Mouse (Mus musculus) gastrocnemius, adult 8-10 months (tissue): ENCODE measurements at regions not wholly inside any gene's neighbourhood (a gene's known extent, or its start where the extent isn't known, plus 50 kb on each side); places are given as distances from the start of the nearest gene placed in this dataset.
A peak's percentile ranks its signal among the peaks of the same experiment; 100 is the strongest.

Experiments used
- DNase-seq, 2 experiments: peaks; one replicate each; pipeline ENCODE4 v3.0.0; 2022; ENCODE audit warnings: low spot score in 2 of 2

DNA sequence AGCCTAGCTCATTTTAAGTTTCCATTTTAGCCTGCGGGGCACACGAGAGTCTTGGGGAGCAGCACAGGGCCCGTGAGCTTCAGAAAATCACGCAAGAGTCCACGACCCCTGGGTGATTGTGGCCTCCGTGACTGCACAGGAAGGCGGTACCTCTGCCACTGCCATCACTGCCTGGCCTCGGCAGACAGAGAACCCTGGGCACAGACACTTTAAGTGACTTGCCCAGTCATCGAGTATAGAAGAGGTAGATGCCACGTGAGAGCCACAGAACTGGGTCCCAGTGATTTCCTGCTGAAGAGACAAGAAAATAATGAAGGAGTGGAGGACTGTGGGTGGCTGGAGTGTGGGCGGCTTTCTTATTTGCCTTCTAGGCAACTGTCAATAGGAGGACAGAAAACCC is 90.4 kb upstream of the Pmepa1 start:
- no peak for DNase-seq

DNA sequence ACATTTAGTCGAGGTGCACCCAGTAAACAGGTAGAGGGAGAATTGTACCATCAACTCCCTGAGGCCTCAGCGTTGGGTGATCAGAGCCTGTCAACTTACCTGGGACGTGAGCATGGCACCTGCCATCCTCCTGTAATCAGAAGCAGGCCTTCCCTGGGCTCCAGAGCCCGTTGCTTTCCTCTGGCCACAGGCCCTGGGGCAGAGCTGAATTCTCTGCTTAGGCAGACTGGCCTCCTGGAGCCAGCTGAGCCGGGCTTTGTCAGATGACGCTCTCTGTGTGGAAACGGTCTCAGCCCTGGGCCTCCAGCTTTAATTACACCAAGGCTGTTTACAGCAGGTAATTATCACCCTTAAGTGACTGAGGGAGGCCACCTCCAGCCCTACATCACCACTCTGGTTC is 92.6 kb upstream of the Pmepa1 start:
- no peak for DNase-seq

DNA sequence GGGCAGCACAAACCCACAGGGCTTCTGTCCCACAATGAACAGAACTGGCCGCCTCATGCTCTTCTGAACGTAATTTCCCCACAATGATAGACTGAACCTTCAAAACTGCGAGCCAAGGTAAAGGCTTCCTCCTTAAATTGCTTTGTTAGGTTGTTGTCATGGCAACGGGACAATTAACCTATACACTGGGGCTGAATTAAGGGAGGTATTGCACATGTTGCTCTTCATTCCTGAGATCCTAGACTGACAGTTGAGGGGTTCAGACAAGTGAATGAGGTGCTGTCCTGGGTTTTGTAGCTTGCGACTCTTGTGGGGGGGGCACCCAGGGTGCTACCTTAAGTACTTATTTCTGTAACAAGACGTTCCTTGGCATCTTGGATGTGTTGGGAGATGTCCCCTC is 100.6 kb upstream of the Pmepa1 start:
- no peak for DNase-seq

DNA sequence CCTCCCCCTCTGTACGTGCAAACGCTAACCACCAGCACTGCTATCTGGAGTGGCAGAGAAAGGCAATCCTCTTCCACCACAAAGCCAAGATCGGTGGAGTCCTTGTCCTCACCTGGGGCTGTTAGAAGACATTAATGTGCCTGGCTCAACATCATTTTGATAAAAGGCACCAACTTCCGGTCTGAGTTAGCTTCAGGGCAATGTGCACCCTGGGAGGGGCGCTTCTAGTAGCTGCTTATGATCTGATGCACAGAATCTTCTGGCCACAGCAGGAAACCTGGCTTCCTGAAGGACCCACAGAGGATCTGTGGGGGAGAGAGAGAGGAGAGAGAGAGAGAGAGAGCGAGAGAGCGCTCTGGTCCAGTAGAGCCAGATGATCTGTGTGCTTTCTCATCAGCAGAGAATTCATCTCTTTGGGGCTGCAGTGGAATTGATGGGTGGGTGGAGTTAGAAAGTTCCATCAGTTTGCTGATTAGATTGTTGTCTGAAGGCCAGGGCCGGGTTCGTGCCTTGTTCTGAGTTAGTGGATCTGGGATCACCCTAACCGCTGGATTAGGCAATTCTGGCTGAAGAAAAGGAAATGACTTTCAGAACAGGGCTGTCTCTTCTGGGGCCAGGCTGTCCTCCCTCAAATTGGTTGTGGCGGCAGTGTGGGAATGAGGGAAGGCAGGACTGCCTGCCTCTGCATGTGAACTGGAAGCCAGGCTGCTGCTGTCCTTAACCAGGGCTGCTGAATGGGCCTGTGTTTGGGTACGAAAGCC is 101.3 kb upstream of the Pmepa1 start:
- DNase-seq, result peak; percentile 37 to 51

DNA sequence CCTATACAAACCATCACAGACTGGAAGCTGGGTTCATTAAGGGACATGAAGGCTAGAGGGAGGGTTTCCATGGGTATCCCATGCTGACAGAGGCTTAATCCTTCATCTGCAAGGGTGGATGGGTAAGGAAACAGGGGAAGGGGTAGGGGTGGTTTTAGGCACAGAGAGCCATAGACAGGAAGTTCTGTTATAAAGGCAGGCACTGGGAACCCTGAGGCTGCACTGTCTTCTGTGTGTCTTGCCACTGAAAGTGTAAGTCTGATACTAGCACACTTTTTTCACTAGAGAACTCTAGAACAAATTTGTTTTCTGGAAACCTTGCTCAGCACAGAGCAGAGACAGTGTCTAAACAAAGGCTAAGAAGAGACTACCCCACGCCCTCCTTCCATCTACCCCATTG is 103.4 kb upstream of the Pmepa1 start:
- no peak for DNase-seq

DNA sequence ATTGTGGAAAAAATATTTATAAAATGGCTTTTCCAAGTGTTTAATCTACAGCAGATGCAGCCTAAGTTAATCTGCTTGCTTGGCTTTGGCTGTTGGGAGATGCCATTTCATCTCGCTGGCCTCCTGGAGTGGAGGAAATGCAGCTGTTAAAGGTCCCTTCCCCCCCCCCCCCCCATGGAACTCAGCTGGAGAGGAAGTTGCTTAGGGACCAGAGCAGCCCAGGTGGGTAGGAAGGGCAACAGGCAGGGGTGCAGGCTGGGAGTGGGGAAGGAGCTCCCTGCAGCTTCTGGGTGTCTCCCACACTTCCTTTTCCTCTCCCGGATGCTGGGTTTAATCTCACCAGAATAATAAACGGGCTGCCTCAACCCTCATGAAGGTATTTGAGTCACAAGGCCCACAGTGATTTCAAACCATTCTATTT is 104.0 kb upstream of the Pmepa1 start:
- DNase-seq, result no peak

DNA sequence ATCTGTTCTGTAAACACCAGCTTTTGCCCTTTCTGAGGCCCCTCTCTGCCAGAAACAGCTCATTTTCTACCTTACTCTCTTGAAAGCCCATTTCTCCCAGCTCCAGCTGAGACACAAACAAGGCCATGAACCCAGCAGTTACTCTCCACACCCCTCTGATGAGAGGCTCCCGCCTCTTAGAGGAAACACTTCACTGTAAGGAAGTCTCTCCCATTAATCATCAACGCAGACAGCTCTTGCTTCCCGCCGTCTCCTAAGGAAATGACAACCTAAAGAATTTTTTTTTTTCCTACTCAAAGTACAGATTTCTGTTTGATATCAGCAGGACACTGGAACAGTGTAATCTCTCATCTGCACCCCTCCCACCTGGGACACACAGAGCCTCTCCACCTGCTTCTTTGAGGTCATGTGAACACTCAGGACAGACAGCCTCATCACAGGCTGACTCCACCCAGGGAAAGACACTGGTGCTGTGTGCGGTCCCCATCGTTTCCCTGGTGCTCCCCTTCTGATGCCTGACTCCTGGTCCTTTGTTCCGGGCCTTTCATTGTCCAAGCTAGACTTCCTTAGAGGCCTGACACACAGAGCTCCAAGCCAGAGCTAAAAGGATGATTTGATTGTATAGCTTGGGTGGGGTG is 106.0 kb upstream of the Pmepa1 start:
- DNase-seq, result no peak

DNA sequence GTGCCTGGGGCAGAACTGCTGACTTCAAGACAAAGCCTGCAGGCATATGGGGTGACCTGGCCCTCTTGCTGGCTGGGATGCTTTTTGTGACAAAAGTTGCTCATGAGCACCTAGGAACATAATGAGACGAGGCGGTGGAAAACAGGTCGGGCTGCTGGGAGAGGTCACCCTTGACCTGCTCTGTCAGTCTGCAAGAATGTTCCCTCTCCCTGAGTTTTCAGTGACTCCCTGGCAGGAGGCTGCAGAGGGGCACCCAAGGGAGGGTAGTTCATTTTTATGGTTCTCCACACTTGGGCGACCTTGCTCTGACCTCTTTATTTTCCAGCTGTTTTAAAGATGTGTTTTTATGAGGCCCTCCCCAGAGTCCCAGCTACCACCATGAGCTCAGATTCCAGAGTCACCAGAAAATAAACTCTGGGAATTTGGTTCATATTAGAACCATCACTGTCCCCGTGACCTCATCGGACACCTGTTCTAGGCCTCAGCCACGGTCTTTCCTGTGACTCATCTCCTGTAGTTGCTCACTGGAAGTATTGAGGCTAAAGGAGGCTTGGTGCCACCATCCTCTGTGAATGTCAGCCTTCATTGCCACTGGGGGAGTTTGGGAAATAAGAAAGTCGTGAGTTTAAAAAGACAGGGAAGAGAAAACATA is 108.7 kb upstream of the Pmepa1 start:
- peak; percentile 21 to 34 for DNase-seq

DNA sequence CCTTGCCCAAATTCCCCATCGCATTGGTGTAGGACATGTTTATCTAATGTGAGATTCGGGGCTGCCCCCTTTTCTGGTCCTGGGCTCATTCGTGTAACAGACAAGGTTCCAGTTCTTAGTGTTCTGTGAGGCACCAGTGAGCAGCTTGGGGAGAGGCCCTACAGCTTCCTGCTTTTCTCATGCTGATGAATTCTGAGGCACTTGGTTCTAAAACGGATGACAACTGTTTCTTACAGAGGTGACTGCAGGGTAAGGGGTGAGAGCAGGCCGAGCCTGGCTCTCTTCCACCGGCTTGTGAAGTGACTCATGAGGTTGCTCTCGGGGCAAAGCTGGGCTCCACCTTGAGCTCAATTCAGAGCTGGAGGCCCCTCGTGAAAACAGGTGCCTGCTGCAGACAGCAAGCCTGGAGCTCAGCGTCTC is 109.4 kb upstream of the Pmepa1 start:
- peak in 1 of 2 experiments; percentile 12 for DNase-seq

DNA sequence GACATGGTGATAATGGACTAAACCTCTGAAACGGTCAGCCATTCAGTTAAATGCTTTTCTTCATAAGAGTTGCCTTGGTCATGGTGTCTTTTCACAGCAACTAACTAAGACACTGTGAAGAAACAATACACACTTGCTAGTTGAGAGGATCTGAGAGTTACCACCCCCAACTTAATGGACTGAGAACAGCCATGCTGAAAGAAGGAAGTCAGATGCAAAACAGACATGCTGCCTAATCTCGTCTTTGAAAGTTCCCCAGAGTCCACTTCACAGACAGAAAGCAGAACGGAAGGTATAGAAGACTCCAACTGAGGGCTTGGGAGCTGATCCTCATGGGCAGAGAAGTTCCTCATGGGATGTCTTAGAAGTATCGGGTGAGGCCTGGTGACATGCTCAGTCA is 111.8 kb upstream of the Pmepa1 start:
- no peak for DNase-seq

DNA sequence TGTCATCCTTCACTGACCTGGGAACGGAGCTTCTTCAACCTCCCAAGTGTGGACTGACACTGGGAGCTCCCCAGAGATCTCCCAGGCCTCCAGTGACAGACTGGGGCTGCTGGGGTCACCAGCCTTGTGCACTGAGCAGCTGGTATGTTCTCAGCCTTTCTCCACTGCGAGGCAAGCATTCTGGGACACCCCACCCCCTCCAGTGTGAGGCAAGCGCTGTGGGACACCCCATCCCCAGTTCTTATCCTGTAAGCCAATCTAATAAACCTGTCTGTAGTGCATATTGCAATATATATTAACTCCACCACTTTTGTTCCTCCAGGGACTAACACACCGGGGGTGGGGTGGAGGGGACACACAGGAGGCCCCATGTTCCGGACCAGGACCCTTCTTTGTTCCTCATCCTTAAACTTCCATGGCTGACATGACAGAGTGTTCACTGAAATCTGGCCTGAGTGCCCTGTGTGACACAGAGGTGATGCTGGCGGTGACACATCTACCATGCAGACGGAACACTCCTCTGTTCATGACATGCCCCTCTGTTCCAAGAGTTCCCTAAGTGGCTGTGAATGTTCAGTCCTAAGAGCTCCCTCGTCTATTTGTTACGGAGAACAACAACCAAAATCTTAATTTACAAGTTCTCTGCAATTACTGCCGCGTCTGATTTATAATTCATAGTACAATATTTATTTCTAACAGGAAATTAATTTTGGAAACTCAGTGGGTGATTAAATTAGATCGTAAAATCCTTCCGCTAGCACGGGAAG is 116.4 kb upstream of the Pmepa1 start:
- DNase-seq, result no peak

DNA sequence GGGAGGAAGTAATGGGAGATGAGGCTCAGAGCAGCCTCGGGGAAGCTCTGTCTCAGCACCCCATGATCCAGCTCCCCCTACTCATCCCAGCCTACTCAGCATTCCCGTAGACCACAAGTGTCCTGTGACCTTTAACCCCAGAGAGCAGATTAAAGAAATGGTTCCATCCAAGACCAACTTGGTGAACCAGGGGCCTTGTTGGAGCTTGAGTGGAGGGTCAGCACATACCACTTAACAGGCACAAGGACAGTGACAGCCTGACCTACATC is 116.9 kb upstream of the Pmepa1 start:
- no peak for DNase-seq

DNA sequence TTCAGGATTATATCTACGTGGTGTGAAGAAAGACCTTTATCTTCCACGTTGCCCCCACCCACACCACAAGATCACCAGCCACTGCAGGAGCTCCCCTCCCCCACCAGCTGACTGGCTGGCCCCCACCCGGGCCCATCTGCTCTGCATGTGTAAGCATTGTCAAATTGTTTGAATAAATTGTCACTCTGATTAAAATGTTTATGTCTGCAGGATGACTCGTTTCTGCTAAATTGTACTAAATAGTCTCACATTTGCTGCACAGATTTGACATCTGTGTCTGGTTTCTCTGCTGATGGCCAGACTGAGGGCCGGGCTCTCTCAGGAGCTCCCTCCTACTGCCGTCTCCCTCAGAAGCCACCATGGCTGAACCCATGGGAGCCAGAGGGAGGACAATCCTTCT is 119.2 kb upstream of the Pmepa1 start:
- DNase-seq, result no peak

DNA sequence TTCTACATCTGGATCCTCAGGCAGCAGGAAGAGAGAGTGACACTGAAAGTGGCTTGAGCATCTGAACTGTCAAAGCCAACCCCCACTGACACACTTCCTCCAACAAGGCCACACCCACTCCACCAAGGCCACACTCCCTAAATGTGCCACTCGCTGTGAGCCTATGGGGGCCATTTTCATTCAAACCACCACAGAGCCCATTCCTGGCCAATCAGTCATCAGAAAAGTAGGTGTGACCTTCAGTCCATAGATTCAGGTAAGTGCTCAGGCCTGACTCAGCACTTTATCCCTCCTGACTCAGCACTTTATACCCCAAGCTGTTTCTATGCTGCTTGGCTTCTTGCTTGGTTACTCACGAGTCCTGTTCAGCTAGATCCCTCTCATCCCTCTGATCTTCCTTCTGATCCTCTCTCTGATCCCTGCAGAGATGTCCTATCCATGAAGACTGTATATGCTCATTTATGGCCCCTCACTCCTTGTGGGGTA is 121.6 kb upstream of the Pmepa1 start:
- no peak for DNase-seq

DNA sequence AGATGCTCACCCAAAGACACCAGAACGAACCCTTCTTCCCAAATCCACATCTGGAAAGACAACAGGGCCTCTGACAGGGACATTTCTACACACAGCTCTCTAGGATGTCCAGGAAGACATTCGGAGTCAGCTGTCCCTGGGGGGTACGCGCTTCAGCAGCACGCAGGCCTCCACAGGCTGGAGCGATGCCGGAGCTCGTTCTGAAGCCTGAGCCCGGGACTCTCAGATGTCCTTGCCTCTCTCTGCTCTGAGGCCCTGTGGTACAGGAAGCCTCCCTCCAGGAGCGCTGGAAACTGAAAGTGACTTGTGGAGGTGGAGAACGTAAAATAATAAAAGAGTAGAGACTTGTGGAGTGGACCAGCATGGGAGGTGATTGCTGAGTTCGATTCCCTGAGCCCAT is 116.8 kb upstream of the 1700021F07Rik start:
- DNase-seq, result no peak

DNA sequence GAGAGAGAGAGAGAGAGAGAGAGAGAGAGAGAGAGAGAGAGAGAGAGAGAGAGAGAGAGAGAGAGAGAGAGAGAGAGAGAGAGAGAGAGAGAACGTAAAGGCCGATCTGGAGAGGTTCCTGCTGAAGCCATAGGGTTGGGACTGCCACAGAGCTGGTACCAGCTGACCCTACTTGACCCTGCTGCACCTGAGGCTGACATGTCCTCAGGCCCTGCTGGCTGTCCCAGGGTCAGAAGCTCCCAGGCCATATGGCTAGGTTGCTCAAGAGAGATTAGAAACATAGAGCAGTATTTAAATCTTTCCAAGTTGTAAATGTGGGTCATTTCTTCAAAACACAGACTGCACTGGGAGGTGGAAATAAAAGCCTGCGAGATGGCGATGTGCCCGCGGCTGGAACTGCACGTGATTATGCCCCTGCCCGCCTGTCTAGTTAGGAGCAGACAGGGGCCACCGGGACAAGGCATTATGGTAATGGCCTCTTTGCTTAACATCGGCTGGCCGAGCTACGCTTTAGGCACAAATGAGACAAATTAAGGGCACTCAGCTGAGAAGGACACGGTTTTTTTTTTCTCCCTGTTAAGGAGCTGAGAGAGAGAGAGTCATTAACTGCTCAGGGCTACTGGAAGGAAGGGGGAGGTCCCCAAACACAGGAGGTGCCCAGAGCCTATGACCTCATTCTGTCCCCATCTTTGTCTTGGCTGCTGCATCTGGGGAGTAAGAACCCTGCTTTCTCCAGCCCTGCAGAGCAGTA is 115.9 kb upstream of the 1700021F07Rik start:
- DNase-seq, result no peak

DNA sequence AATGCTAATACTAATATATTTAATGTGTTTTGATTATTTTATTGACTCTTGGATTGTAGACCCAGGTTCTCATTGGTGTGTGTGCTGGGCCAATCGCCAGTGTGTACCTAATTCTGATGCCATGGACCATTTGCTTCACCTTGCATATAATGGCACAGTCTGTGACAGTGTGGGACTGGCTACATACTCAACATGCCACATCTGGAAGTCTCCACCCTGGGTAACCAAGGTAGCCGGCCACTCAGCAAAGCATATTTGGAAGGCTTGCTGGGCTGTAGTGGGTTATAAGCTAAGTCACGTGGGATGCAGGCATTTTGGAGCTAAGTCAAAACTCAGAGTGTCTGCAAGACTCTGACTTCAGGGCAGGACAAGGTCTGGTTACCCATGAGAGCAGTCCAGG is 115.3 kb upstream of the 1700021F07Rik start:
- no peak for DNase-seq

DNA sequence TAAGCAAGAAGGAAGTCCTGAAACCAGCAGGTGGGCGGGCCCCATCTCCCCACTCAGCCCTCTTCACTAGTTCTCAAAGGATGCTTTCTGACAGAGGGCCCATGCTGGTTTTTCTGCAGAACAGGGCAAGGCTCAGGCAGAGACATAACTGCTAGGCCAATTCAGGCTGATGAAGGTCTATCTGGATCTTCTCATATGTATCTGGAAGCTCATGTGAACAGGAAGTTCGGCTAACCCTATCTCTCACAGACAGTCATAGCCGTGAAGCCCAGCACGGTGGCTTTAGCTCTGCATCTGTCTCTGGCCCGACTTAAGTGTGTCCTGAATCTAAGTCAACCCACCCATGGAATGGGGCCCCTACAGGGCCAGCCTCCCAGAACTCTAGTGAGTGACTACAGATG is 113.7 kb upstream of the 1700021F07Rik start:
- no peak for DNase-seq

DNA sequence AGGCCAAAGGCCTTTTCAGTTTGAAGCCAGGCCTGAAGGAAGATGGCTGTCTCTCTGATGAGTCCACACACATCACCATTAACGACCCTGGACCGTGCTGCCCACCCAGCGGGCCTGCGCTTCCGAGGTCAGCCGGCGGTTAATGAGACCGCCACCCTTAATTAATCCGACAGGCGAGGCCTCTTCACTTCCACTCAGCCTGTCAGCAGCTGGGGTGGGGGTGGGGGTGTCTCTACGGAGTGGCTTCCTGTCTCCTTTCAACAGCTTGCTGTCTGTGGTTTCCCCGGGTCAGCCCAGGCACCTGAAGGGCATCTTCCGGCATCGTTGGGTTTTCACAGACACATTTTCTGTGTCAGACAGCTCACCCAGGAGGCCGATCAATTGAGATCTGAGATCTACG is 113.0 kb upstream of the 1700021F07Rik start:
- DNase-seq, result no peak

DNA sequence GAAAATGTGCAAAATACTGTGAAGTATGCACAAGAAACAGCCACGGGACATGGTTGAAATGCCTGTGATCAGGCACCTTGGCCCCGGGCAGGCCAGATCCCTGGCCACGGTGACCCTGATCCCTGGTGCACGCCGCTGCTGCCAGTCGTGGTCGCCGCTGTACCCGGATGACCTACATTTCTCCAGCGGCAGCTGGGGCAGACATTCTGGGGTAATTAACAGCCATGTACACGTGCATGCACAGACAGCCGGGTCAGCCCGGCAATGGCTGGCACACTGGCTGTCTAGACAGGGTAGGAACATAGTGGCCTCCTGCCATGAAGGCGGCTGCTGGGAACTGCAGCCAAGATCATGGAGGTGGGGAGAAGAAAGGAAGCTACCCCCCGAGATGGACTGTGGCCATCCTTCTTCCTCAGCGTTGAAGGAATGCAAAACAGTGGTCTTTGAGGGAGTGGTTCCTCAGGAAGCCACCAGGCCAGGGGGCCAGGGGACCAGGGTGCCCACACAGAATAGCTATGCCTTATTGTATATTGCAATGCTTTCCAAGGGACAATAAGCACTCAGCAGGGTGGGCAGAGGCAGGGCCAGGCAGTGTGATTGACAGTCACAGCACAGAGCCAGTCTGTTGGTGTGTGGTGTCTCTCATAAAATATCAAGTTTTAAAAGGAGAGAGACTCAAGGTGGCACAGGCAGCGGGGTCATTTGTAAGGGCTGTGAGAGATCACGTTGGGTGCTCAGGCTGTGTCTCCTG is 108.3 kb upstream of the 1700021F07Rik start:
- peak in 1 of 2 experiments; percentile 32 for DNase-seq

DNA sequence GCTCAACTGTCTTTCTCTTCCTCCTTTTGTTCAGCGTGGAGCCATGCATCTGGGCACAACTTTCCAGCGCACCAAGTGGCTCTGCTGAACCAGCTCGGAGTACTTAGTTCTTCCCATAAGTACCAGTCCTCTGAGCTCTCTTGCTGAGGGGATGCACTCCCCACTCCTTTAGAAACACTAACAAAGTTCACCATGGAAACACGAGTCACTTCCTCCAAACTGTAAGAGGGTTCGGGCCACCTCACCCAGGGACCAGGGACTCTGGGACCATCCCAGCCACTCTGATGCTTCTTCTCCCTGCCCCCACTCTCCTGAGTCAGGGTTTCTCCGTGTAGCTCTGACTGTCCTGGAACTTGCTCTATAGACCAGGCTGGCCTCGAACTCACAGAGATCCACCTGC is 107.0 kb upstream of the 1700021F07Rik start:
- no peak for DNase-seq
